Mouse (Mus musculus): ENCODE measurements around the gene Pir. TPM values are rescaled to one million over a fixed set of nuclear protein-coding genes. Genes with fewer than 3 reads are reported as not detected.

The Pir gene
- total and polyA plus RNA-seq, 3 experiments: not detected

DNA sequence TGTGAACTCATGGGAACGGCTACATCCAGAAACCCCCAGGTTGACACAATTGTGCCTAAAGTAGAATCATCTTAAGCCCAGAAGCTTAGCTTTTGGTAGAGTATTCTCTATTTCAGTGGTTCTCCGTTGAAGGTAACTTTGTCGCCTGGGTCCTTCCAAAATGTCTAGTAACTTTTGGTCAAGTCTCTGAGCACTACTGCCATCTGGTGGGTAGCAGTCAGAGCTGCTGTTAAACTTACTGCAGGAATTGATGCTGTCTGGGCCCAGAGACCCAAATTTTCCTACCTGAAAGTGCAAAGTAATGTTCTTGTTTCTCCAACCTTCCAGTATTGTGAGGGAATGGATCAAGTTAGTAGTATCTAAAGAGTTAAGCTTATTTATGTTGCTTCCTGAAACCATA lies 17.9 kb downstream of the Pir start (continued):
- TF ChIP-seq KAT2A (IDR thresholded peaks at IDR 0.05; ENCODE audit: insufficient replicate concordance, low read length) (no peak), ZC3H11A (IDR thresholded peaks at IDR 0.05; ENCODE audit: low read depth, low read length) (peak; percentile 24; the same call in 1 of the 2 replicates), EP300 (IDR thresholded peaks at IDR 0.05; ENCODE audit: low read length) (no peak), JUND (conservative IDR thresholded peaks at IDR 0.05; ENCODE audit: low read depth, low read length) (no peak)

DNA sequence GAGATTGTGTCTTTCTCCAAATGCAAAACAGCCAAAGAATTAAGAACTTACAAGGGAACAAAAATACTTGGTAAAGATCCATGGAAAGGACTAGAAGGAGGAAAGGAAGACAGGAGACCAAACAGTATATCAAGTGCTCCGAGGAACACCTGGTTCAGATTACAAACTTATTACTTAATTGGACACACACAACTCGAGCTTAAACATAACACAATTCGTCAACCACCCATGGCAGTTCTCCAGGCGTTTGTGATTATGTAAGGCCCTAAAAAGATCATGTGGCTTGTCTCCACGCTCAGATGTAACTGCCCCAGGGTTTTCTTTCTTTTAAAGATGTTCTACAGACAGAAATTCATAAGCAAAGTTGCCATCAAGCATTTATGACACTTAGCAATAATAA lies 22.0 kb downstream of the Pir start:
- in situ Hi-C loops (cut with MboI; ENCODE audit: low pct_ligation_motif_present, low pct_unique_long_range_greater_than_20kb, low sequenced_read_pairs) (no loop called here), dilution Hi-C loops (cut with MboI; ENCODE audit: extremely low pct_ligation_motif_present, extremely low pct_unique_long_range_greater_than_20kb, low sequenced_read_pairs) (no loop called here)
- Histone ChIP-seq H3K27me3 (replicated peaks) (no peaks in the 10 kb centered on the region), H3K4me2 (ENCODE audit: insufficient read depth, low read depth, poor library complexity, severe bottlenecking) (no peak overlapping the region), H3K79me2 (replicated peaks; ENCODE audit: control insufficient read depth, extremely low read depth, insufficient read depth, poor library complexity, severe bottlenecking) (no peaks in the 10 kb centered on the region), H3K9ac (ENCODE audit: insufficient read depth, low read depth) (no peak overlapping the region), H3K27ac (ENCODE audit: insufficient read depth, low read depth) (no peak overlapping the region), H3K36me3 (replicated peaks in 1 of 2; ENCODE audit: control insufficient read depth in 1 of 2, insufficient read depth in 1 of 2, low read length in 1 of 2) (no peaks in the 10 kb centered on the region), H3K4me1 (ENCODE audit: control insufficient read depth in 1 of 2, insufficient read depth in 2 of 2) (no peaks in the 10 kb centered on the region), H3K4me3 (replicated peaks in 1 of 3; ENCODE audit: low read depth in 2 of 3, low read length in 2 of 3, poor library complexity in 1 of 3) (no peak overlapping the region), H3K9me3 (replicated peaks; ENCODE audit: low read length) (no peaks in the 10 kb centered on the region)
- no peak for DNase-seq (ENCODE audit: extremely low read depth)
- TF ChIP-seq MEF2A (IDR thresholded peaks at IDR 0.05; ENCODE audit: borderline replicate concordance, low read depth, low read length): no peak
- TF ChIP-seq POLR2AphosphoS2 (IDR thresholded peaks at IDR 0.05; ENCODE audit: low read depth, low read length): no peak
- TF ChIP-seq JUND (conservative IDR thresholded peaks at IDR 0.05; ENCODE audit: low read depth, low read length): no peak
- no peak for TF ChIP-seq MAFK (IDR thresholded peaks at IDR 0.05; ENCODE audit: insufficient replicate concordance, low read length)
- TF ChIP-seq EP300 (IDR thresholded peaks at IDR 0.05; ENCODE audit: low read length): no peak
- no peak for TF ChIP-seq MAZ (IDR thresholded peaks at IDR 0.05; ENCODE audit: low read depth, low read length)
- no peak for TF ChIP-seq KAT2A (IDR thresholded peaks at IDR 0.05; ENCODE audit: insufficient replicate concordance, low read length)
- TF ChIP-seq ZMIZ1 (IDR thresholded peaks at IDR 0.05; ENCODE audit: low read depth, low read length): no peak
- no peak for TF ChIP-seq HCFC1 (IDR thresholded peaks at IDR 0.05; ENCODE audit: low read depth, low read length)
- no peak for TF ChIP-seq UBTF (IDR thresholded peaks at IDR 0.05; ENCODE audit: low read depth, low read length)

DNA sequence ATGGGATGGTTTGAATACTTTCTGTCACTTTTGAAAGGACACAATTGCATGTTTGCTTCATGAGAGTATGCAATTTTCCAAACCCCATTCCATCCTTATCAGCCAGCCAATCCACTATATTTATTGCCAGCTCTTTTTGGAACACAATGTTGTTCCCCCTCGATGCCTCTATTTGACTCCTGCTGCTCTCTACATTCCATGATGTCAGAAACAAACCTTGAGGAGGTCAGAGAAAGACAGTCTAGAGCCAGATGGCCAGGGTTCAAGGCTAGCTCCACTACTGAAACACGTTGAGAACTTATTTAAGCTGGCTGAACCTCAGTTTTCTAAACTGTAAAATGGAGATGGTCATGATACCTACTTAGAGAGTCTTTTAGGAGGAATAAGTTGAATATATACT lies 37.1 kb downstream of the Pir start:
- no peaks in the 10 kb centered on the region for H3K79me2 ChIP-seq (replicated peaks; ENCODE audit: control insufficient read depth, extremely low read depth, insufficient read depth, poor library complexity, severe bottlenecking)
- dilution Hi-C loops (cut with MboI; ENCODE audit: extremely low pct_ligation_motif_present, extremely low pct_unique_long_range_greater_than_20kb, low sequenced_read_pairs): no loop called here
- TF ChIP-seq E2F4 (IDR thresholded peaks at IDR 0.05; ENCODE audit: insufficient replicate concordance, low read depth, low read length) (no peak), SIN3A (IDR thresholded peaks at IDR 0.05; ENCODE audit: low read length) (no peak), MYC (IDR thresholded peaks at IDR 0.05; ENCODE audit: low read depth, low read length) (no peak), CHD1 (IDR thresholded peaks at IDR 0.05; ENCODE audit: low read depth, low read length) (no peak), ZC3H11A (IDR thresholded peaks at IDR 0.05; ENCODE audit: low read depth, low read length) (no peak), TCF12 (IDR thresholded peaks at IDR 0.05; ENCODE audit: low read depth, low read length) (no peak), ELF1 (IDR thresholded peaks at IDR 0.05; ENCODE audit: low read depth, low read length) (no peak), MAX (IDR thresholded peaks at IDR 0.05; ENCODE audit: low read length) (no peak), CTCF (conservative IDR thresholded peaks at IDR 0.05 in 1 of 2, IDR thresholded peaks at IDR 0.05 in 1 of 2; ENCODE audit: low read depth in 2 of 2, low read length in 2 of 2) (no peak), KAT2A (IDR thresholded peaks at IDR 0.05; ENCODE audit: insufficient replicate concordance, low read length) (no peak), ETS1 (conservative IDR thresholded peaks at IDR 0.05; ENCODE audit: low read depth, low read length) (no peak), USF1 (IDR thresholded peaks at IDR 0.05; ENCODE audit: low read depth, low read length) (no peak), ZMIZ1 (IDR thresholded peaks at IDR 0.05; ENCODE audit: low read depth, low read length) (no peak), MAZ (IDR thresholded peaks at IDR 0.05; ENCODE audit: low read depth, low read length) (no peak), GABPA (IDR thresholded peaks at IDR 0.05; ENCODE audit: insufficient replicate concordance, low read depth, low read length) (no peak), JUN (IDR thresholded peaks at IDR 0.05; ENCODE audit: insufficient read depth, low read depth, low read length) (no peak)
- no peaks in the 10 kb centered on the region for H3K9me3 ChIP-seq (replicated peaks; ENCODE audit: low read length)
- H3K4me1 ChIP-seq (ENCODE audit: control insufficient read depth in 1 of 2, insufficient read depth in 2 of 2): no peaks in the 10 kb centered on the region
- DNase-seq (ENCODE audit: extremely low read depth): no peak
- H3K27me3 ChIP-seq (replicated peaks): no peaks in the 10 kb centered on the region
- no peak overlapping the region for H3K27ac ChIP-seq (ENCODE audit: insufficient read depth, low read depth)
- no peak overlapping the region for H3K9ac ChIP-seq (ENCODE audit: insufficient read depth, low read depth)
- in situ Hi-C loops (cut with MboI; ENCODE audit: low pct_ligation_motif_present, low pct_unique_long_range_greater_than_20kb, low sequenced_read_pairs): no loop called here
- no peak overlapping the region for H3K4me3 ChIP-seq (replicated peaks in 1 of 3; ENCODE audit: low read depth in 2 of 3, low read length in 2 of 3, poor library complexity in 1 of 3)
- H3K4me2 ChIP-seq (ENCODE audit: insufficient read depth, low read depth, poor library complexity, severe bottlenecking): no peak overlapping the region
- no peaks in the 10 kb centered on the region for H3K36me3 ChIP-seq (replicated peaks in 1 of 2; ENCODE audit: control insufficient read depth in 1 of 2, insufficient read depth in 1 of 2, low read length in 1 of 2)
